Mouse (Mus musculus) limb, embryonic 13.5 days (tissue): ENCODE data around the gene Sae1. TPM values are rescaled to one million over a fixed set of nuclear protein-coding genes. Genes with fewer than 3 reads are reported as not detected.
A peak's percentile ranks its signal among the peaks of the same experiment; 100 is the strongest.

Experiments
- ATAC-seq: fragments of 200-750 bp; cut with Nextera tagmentation; 2 replicates; pipeline ENCODE4 v1.8.0; 2017; ENCODE audit warnings: low read depth, moderate number of reproducible peaks, moderate TSS enrichment; ENCODE audit not compliant: low FRiP score
- H3K27ac ChIP-seq: fragments of 300-500 bp; sonication (generic); 2 replicates; pipeline ENCODE4 v1.5.1; 2015; ENCODE audit warnings: inconsistent platforms, mild to moderate bottlenecking, moderate library complexity
- H3K27me3 ChIP-seq: fragments of 300-500 bp; sonication (generic); 2 replicates; pipeline ENCODE4 v1.6.1; 2015; ENCODE audit warnings: mild to moderate bottlenecking, inconsistent platforms
- H3K36me3 ChIP-seq: fragments of 300-500 bp; sonication (generic); 2 replicates; pipeline ENCODE4 v1.6.1; 2015; ENCODE audit warnings: inconsistent platforms, mild to moderate bottlenecking, moderate library complexity
- H3K4me1 ChIP-seq: fragments of 300-500 bp; sonication (generic); 2 replicates; pipeline ENCODE4 v1.6.1; 2015; ENCODE audit warnings: inconsistent platforms
- H3K4me2 ChIP-seq: fragments of 300-500 bp; sonication (generic); replicated peaks from 2 replicates; pipeline ENCODE4 v1.6.1; 2015; ENCODE audit warnings: inconsistent platforms, mild to moderate bottlenecking, moderate library complexity
- H3K4me3 ChIP-seq: fragments of 300-500 bp; sonication (generic); 2 replicates; pipeline ENCODE4 v1.5.1; 2015; ENCODE audit warnings: moderate library complexity, mild to moderate bottlenecking, inconsistent platforms
- H3K9ac ChIP-seq: fragments of 300-500 bp; sonication (generic); 2 replicates; pipeline ENCODE4 v1.6.1; 2015; ENCODE audit warnings: mild to moderate bottlenecking, inconsistent platforms
- H3K9me3 ChIP-seq: fragments of 300-500 bp; sonication (generic); 2 replicates; pipeline ENCODE4 v1.6.1; 2016; ENCODE audit warnings: inconsistent platforms
- WGBS: fragments of 180-500 bp; shearing (Covaris S2); methylation state at CpG from one replicate; pipeline ENCODE4 v1.1.7; 2015; 5-methylcytosine and 5-hydroxymethylcytosine counted together
- polyA plus RNA-seq: library from polyadenylated mRNA; unstranded; fragments of >200 nt; fragmentation: Nextera tagmentation; extraction: Ambion mirVana; gene quantifications from 2 replicates; pipeline ENCODE4 v1.2.1, GENCODE M21; 2015

The Sae1 gene
- polyA plus RNA-seq, 1 experiment from 2014 or later: 359 TPM

DNA sequence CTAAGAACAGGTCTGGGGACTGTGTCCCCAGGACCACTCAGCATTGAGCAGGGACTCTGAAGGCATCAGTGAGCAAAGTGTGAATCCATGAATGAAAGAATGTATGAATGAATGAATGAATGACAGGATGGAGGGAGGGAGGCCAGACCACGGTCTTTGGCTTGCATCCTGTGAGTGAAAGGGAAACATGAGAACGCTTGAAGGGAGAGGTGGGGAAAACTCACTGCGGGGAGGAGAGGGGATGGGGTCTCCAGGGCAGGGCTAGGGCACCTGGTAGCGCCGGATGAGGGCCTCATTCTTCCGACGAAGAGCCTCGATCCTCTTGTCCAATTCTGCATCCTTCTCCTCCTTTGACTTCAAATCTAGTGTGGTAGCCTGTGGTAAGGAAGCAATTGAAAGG is 103.6 kb downstream of the Sae1 start:
- Histone ChIP-seq H3K36me3 (peaks cover 45% of the 10 kb centered on the region), H3K27me3 (no peaks in the 10 kb centered on the region), H3K9me3 (no peaks in the 10 kb centered on the region), H3K4me1 (peaks cover 12% of the 10 kb centered on the region), H3K27ac (no peak overlapping the region), H3K4me3 (no peak overlapping the region), H3K4me2 (no peak overlapping the region), H3K9ac (no peak overlapping the region; the same call in 1 of the 2 replicates)
- no peak for ATAC-seq
- 87% methylated on average over 8 of the region's 8 CpGs for WGBS

DNA sequence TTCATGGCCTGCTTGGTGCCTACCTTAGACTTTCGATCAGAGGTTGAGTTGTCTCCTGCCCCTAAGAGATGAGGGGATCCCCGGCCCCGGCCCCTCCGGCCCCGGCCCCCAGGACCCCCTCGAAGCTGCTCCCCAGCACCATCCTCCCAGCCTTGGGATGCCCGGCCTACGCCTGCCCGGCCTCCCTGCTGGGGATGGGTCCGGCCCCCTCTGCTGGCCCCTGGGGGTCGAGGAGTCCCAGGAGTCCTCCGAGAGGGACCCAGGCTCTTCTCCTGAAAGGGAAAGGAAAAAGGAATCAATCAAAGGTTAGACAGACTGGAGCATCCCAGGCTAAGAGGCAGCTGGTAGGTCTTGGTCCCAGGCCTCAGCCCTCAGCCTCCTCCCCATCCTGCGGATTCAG is 105.3 kb downstream of the Sae1 start:
- Histone ChIP-seq H3K27ac (no peak overlapping the region), H3K27me3 (no peaks in the 10 kb centered on the region), H3K4me3 (no peak overlapping the region), H3K4me1 (peaks cover 12% of the 10 kb centered on the region), H3K9ac (no peak overlapping the region), H3K4me2 (no peak overlapping the region), H3K36me3 (peaks cover 62% of the 10 kb centered on the region), H3K9me3 (no peaks in the 10 kb centered on the region)
- WGBS: 96% methylated on average over 13 of the region's 13 CpGs
- ATAC-seq: no peak

DNA sequence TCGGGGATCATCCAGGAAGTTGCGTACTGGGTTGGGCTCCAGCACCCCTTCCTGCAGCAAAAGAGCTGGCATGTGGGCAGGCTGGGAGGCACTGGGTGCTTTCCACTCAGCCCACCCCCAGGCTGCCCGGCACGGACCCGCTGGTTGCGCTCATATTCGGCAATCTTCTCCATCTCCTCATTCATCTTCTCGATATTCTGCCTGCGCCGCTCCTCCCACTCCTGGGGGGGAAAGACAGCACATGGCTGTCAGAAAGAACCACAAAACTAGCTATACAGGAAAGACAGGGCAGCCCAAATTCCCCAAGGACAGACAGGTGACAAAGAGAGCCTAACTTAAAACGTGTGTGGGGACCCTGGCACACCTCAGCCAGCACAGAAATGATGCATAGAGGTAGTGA is 106.9 kb downstream of the Sae1 start:
- no peak for ATAC-seq
- H3K9me3 ChIP-seq: no peaks in the 10 kb centered on the region
- H3K9ac ChIP-seq: no peak overlapping the region
- H3K4me3 ChIP-seq: no peak overlapping the region
- no peaks in the 10 kb centered on the region for H3K27me3 ChIP-seq
- 91% methylated on average over 11 of the region's 11 CpGs for WGBS
- no peak overlapping the region for H3K27ac ChIP-seq
- H3K4me2 ChIP-seq: no peak overlapping the region
- peaks cover 78% of the 10 kb centered on the region for H3K36me3 ChIP-seq
- H3K4me1 ChIP-seq: peaks cover 11% of the 10 kb centered on the region

DNA sequence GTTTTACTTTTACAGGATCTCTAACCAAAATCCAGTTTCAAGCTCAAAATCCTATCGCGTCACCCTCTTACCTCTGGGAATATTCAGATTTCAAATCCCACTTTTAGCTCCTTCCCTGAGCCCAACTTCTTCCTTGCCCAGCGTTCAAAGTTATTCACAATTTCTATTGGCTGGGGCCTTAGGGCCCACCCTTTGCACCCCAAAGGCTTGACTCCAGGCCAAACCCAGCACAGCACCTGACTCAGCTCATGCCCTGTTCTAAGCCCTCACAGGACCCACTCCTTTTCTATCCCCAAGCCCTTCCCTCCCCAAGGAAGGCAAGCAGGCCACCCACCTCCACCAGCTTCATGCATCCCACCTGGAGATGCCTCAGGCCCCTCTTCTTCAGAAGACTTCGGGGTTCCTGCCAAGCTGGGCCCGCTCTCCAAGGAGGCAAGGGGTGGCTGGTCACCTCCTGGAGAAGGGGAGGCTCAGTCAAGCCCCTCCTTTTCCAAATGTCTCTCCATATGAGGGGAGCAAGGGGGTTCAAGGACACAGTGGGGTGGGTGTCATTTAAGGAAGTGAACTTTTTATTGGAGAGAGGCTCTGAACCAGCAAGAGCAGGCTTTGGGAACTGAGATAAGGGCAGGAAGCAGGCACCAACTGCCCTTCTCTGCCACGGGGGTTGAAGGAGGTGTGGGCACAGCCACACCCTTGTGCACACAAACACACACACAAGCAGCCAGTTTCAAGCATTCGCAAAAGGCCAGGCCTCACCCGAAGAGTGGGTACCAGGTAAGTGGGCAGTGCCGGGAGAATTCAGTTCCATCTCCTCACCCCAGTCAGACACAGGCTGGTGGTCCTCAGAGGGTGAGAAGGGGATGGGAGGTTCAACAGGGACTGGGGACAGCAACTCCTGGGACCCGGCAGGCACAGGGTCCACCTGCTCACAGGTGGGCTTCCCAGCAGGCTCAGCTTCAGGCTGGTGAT is 112.4 kb downstream of the Sae1 start:
- Histone ChIP-seq H3K27ac (no peak overlapping the region), H3K4me3 (no peak overlapping the region), H3K4me1 (peaks cover 28% of the 10 kb centered on the region), H3K9me3 (no peaks in the 10 kb centered on the region), H3K36me3 (peaks cover 49% of the 10 kb centered on the region), H3K4me2 (peak overlapping the region; percentile 90; the same call in 1 of the 2 replicates), H3K27me3 (peaks cover 4% of the 10 kb centered on the region; the same call in 1 of the 2 replicates), H3K9ac (no peak overlapping the region; the same call in 1 of the 2 replicates)
- no peak for ATAC-seq
- 84% methylated on average over 10 of the region's 10 CpGs for WGBS

DNA sequence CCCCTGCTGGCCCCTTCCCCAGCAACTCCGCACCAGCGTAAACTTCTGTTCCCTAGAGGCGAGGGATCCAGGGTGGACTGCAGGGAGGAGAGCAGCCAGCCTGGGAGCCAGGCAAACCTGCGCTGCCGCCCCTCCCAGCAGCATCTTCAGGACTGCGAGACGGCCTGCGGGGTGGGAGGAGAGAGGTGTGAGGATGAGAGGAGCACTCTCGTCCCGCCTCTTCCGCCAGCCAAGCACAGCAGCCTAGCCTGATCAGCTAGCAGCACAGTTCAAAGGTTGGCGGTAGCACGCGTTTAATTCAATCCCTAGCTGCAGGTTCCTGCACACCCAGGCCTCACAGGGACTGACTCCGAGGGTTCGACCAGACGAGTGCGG is 113.9 kb downstream of the Sae1 start:
- Histone ChIP-seq H3K4me1 (peaks cover 28% of the 10 kb centered on the region), H3K27ac (peak overlapping the region; percentile 91), H3K4me2 (peak overlapping the region; percentile 90), H3K9me3 (no peaks in the 10 kb centered on the region), H3K27me3 (peaks cover 4% of the 10 kb centered on the region; the same call in 1 of the 2 replicates), H3K4me3 (peak overlapping the region; percentile 79), H3K36me3 (peaks cover 40% of the 10 kb centered on the region), H3K9ac (peak overlapping the region; percentile 69)
- WGBS: under 1% methylated on average over 17 of the region's 18 CpGs
- peak; percentile 80 for ATAC-seq

DNA sequence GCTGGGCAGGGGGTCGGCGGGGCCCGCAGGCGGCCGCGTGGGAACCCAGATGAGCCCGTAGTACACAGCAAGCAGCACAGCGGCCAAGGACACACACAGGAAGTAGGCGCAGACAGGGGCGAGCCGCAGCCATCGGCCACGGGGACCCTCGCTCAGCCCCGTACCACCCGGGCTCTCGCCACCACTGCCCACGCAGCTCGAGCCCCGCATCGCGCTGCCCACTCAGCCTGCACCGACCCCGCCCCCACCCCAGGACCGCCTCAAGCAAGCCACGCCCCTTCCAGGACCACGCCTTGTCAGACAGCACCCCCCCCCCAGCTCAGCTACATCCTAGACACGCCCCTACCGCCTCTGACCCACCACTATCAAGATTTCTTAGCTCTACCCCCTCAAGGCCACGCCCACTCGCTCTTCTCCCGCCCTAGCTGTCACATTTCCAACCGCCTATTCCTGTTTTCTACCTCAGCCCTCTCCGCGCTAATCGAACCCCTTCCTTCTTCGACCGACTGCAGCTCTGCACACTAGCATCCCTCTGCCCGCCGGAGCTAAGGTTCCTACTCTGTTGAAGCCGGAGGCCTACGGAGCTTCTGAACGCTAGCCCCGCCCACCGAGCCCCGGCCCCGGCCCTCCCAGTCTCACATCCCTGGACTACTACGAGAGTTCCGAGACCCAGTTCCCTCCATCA is 114.4 kb downstream of the Sae1 start, which contains the start of gene Inafm1:
Gene Inafm1 (minus strand): TSS at position 537 of the 685 bp plus-strand sequence.
- Histone ChIP-seq H3K9me3 (no peaks in the 10 kb centered on the region), H3K4me1 (peaks cover 28% of the 10 kb centered on the region), H3K4me2 (peak within 1 kb of the TSS; percentile 90), H3K9ac (peak within 1 kb of the TSS; percentile 82), H3K27me3 (peaks cover 4% of the 10 kb centered on the region; the same call in 1 of the 2 replicates), H3K4me3 (peak within 1 kb of the TSS; percentile 79), H3K36me3 (peaks cover 35% of the 10 kb centered on the region), H3K27ac (peak within 1 kb of the TSS; percentile 91)
- peak; percentile 86 for ATAC-seq
- whole genome bisulfite sequencing: under 1% methylated on average over 41 of the region's 49 CpGs

DNA sequence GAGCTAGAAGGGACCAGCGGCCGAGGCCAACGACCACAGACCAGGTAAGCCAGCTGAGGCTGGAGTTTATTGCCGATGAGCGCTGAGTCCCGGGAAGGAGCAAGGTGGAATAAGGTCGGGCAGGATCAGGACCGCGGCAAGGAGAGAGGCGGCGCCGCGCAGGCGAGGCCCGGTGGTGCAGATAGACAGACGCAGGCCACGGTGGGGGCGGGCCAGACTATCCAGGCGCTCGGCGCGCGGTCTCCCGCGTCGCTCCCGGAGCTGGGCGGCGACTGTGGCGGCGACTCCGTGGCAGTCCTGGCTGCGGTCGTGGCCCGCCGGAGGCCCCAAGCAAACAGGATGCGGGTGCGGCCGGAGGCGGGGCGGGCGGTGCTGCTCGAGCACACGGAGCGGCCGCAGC is 114.9 kb downstream of the Sae1 start:
- peak overlapping the region; percentile 91 for H3K27ac ChIP-seq
- peak overlapping the region; percentile 79 for H3K4me3 ChIP-seq
- peak overlapping the region; percentile 90 for H3K4me2 ChIP-seq
- ATAC-seq: peak; percentile 71
- H3K27me3 ChIP-seq: peaks cover 4% of the 10 kb centered on the region; the same call in 1 of the 2 replicates
- H3K9me3 ChIP-seq: no peaks in the 10 kb centered on the region
- peak overlapping the region; percentile 82 for H3K9ac ChIP-seq
- peaks cover 28% of the 10 kb centered on the region for H3K4me1 ChIP-seq
- WGBS: under 1% methylated on average over 43 of the region's 46 CpGs
- peaks cover 29% of the 10 kb centered on the region for H3K36me3 ChIP-seq

DNA sequence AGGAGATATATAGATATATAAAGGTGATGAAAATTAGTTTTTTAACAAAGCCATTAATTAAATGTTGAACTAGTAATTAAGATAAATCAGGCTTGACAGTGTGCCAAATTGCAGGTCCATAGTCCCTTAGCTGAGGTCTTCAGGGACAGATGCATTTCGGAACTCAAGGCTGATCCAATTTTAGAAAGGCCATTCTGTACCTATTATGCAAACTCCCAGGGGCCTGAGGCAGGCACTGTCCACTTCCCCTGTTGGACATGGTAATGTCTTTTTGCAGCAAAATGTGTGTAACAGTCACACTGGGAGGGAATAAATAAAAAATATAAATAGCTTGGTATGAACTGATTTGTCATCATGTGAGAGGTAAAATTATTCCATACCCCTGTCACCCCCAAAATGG is 116.5 kb downstream of the Sae1 start:
- peaks cover 4% of the 10 kb centered on the region; the same call in 1 of the 2 replicates for H3K27me3 ChIP-seq
- 75% methylated on average over 1 of the region's 1 CpGs for WGBS
- 0 out of 2 replicates have a peak overlapping the region, but pooled peaks have one; percentile 90 for H3K4me2 ChIP-seq
- H3K4me3 ChIP-seq: no peak overlapping the region
- 0 out of 2 replicates have a peak, but pooled peaks cover 2% of the 10 kb centered on the region for H3K9me3 ChIP-seq
- no peak for ATAC-seq
- no peak overlapping the region; the same call in 1 of the 2 replicates for H3K9ac ChIP-seq
- peaks cover 14% of the 10 kb centered on the region for H3K36me3 ChIP-seq
- peaks cover 28% of the 10 kb centered on the region for H3K4me1 ChIP-seq
- no peak overlapping the region for H3K27ac ChIP-seq

Other genes with a start within 250 kb of the Sae1 start
- gene Meis3, start 212.7 kb downstream of the Sae1 start, polyA plus RNA-seq: 14.2 and 15.6 TPM in 2 replicates
- 13.1 and 14.5 TPM in 2 replicates for gene Dhx34, start 165.8 kb downstream of the Sae1 start, polyA plus RNA-seq
- 0.09 and 0.10 TPM in 2 replicates for gene C5ar2, start 143.7 kb downstream of the Sae1 start, polyA plus RNA-seq
- gene C5ar1, start 128.3 kb downstream of the Sae1 start, polyA plus RNA-seq: 1.9 and 2.4 TPM in 2 replicates
- gene Inafm1, start 114.2 kb downstream of the Sae1 start, polyA plus RNA-seq: 19.0 and 19.9 TPM in 2 replicates
- 26.1 and 29.2 TPM in 2 replicates for gene Ccdc9, start 101.0 kb downstream of the Sae1 start, polyA plus RNA-seq
- 5.0 and 5.1 TPM in 2 replicates for gene Bbc3, start 79.4 kb downstream of the Sae1 start, polyA plus RNA-seq
- gene Zc3h4, start 13.1 kb upstream of the Sae1 start, polyA plus RNA-seq: 18.2 and 18.5 TPM in 2 replicates
- 44.2 and 44.9 TPM in 2 replicates for gene Tmem160, start 65.0 kb upstream of the Sae1 start, polyA plus RNA-seq
- gene Npas1, start 89.9 kb upstream of the Sae1 start, polyA plus RNA-seq: 0.15 and 0.51 TPM in 2 replicates
- 21.3 and 23.6 TPM in 2 replicates for gene Arhgap35, start 227.2 kb upstream of the Sae1 start, polyA plus RNA-seq